Mouse (Mus musculus) G1E (cell line): ENCODE results near the gene Cd3eap.
A peak's percentile ranks its signal among the peaks of the same experiment; 100 is the strongest.

Source experiments
- CTCF ChIP-seq: IDR thresholded peaks from 2 replicates; pipeline ENCODE4 v1.5.1; 2012; ENCODE audit warnings: low read depth, low read length, inconsistent platforms, mixed read lengths
- POLR2AphosphoS5 ChIP-seq: IDR thresholded peaks from 2 replicates; pipeline ENCODE4 v1.6.1; 2012; ENCODE audit warnings: low read depth, low read length, inconsistent platforms; ENCODE audit not compliant: insufficient replicate concordance

- TF ChIP-seq POLR2AphosphoS5 (no peak), CTCF (peak; percentile 87)
These were observed 46.1 kb upstream of the Cd3eap start for GRCm38 (mm10) chr7:19405417-19405816.
